Mouse (Mus musculus) macrophage (primary cell): Measurements from ENCODE around the gene Lhpp. TPM values are rescaled to one million over a fixed set of nuclear protein-coding genes. Genes with fewer than 3 reads are reported as not detected.

Experiments used
- H3K27ac ChIP-seq: fragments of 350-480 bp; formaldehyde crosslinking; 2 replicates; pipeline ENCODE4 v1.9.0; 2021
- H3K36me3 ChIP-seq: fragments of 350-480 bp; formaldehyde crosslinking; 2 replicates; pipeline ENCODE4 v1.9.0; 2021; ENCODE audit errors: inconsistent target
- H3K4me3 ChIP-seq: fragments of 350-480 bp; formaldehyde crosslinking; 2 replicates; pipeline ENCODE4 v1.9.0; 2021; ENCODE audit errors: inconsistent target
- H3K79me2 ChIP-seq: fragments of 350-480 bp; formaldehyde crosslinking; 2 replicates; pipeline ENCODE4 v1.9.0; 2021; ENCODE audit errors: inconsistent target
- WGBS: methylation state at CpG from one replicate; pipeline ENCODE4 v1.1.7; 2026; ENCODE audit warnings: inconsistent platforms; ENCODE audit not compliant: missing documents; 5-methylcytosine and 5-hydroxymethylcytosine counted together
- polyA plus RNA-seq: library from polyadenylated mRNA; stranded (reverse); fragments of 250-400 nt; gene quantifications from 3 replicates; pipeline ENCODE4 v1.2.4, GENCODE M21; 2018; ENCODE audit warnings: inconsistent platforms

The Lhpp gene
- polyA plus RNA-seq, 1 experiment from 2014 or later = 21.2 TPM

DNA sequence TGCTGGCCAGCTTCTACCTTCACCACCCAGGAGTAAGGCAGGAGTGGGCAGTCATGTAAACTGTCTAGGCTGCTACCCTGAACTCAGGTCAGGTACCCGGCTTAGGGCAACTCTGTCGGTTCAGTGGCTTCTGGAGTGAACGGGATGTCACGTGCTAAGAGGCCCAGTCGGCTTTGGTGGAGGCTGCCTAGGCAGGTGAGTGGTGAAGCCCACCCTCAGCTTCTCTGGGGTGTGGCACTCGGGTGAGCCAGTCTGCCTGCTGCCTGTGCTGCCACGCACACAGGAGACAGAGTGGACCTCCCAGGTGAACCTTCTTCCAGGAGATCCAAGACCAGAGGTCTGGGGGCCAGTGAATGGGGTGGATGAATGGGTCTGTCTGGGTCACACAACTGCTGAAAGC lies 102.5 kb downstream of the Lhpp start:
- peak overlapping the region; percentile 100 for H3K27ac ChIP-seq
- no peak overlapping the region for H3K4me3 ChIP-seq
- H3K36me3 ChIP-seq = no peaks in the 10 kb centered on the region; the same call in 1 of the 2 replicates
- 75% methylated on average over 7 of the region's 7 CpGs for WGBS
- peaks cover 26% of the 10 kb centered on the region; the same call in 1 of the 2 replicates for H3K79me2 ChIP-seq

GRCm38 (mm10) chr7:132713483-132714126 lies 103.2 kb downstream of the Lhpp start:
- Histone ChIP-seq H3K36me3 (no peaks in the 10 kb centered on the region; the same call in 1 of the 2 replicates), H3K27ac (peak overlapping the region; percentile 100), H3K79me2 (peaks cover 32% of the 10 kb centered on the region; the same call in 1 of the 2 replicates), H3K4me3 (no peak overlapping the region)
- 19% methylated on average over 8 of the region's 8 CpGs for WGBS

GRCm38 (mm10) chr7:132714236-132714923 lies 103.9 kb downstream of the Lhpp start:
- Histone ChIP-seq H3K4me3 (no peak overlapping the region), H3K27ac (peak overlapping the region; percentile 100), H3K36me3 (no peaks in the 10 kb centered on the region; the same call in 1 of the 2 replicates), H3K79me2 (peaks cover 40% of the 10 kb centered on the region; the same call in 1 of the 2 replicates)
- WGBS = 26% methylated on average over 6 of the region's 6 CpGs

DNA sequence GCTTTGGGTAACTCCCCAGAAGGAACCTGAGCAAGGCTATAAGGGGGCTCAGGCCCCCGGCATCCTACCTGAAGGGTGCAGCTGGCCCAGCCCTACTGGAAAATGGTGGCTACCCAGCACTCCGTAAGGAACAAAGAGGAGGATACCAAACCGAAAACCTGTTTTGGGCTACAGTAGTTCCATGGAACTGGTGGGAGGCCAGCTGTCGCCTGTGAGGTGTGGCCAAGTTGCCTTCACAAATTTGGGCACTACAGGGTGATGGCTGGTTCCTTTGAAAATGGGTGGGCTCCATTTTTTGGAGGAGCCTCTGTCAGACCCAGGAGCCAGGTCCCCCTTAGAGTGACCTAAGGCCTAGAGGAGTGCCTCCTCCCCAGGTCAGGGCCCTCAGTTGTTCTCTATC lies 104.8 kb downstream of the Lhpp start:
- peak overlapping the region; percentile 100 for H3K27ac ChIP-seq
- 94% methylated on average over 4 of the region's 4 CpGs for WGBS
- no peaks in the 10 kb centered on the region; the same call in 1 of the 2 replicates for H3K36me3 ChIP-seq
- peaks cover 41% of the 10 kb centered on the region; the same call in 1 of the 2 replicates for H3K79me2 ChIP-seq
- no peak overlapping the region for H3K4me3 ChIP-seq

- no peak overlapping the region for H3K4me3 ChIP-seq
- 74% methylated on average over 4 of the region's 4 CpGs for WGBS
- peak overlapping the region; percentile 54 for H3K27ac ChIP-seq
- H3K36me3 ChIP-seq = no peaks in the 10 kb centered on the region; the same call in 1 of the 2 replicates
- peaks cover 84% of the 10 kb centered on the region; the same call in 1 of the 2 replicates for H3K79me2 ChIP-seq
Observed at GRCm38 (mm10) chr7:132719570-132719969, 109.1 kb downstream of the Lhpp start.

DNA sequence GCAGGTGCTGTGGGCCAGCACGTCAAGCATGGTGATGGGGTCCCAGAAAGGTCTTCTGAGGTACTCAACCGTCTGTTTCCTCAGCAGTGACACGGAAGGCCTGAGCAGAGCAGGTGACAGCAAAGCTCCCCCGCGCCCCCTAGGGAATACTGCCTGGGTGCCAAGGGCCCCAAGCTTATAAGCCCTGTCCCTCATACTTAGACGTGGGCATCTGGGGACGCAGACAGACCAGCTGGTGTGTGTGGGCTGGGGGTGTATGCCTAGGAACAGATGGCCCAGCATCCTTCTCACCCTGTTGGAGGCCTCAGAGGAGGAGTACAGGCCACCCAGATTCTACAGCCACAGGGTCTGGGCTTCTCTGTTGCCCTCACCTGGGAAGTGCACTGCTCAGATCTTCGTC lies 110.1 kb downstream of the Lhpp start:
- Histone ChIP-seq H3K27ac (0 out of 2 replicates have a peak overlapping the region, but pooled peaks have one; percentile 54), H3K4me3 (no peak overlapping the region), H3K36me3 (no peaks in the 10 kb centered on the region; the same call in 1 of the 2 replicates), H3K79me2 (peaks cover 84% of the 10 kb centered on the region; the same call in 1 of the 2 replicates)
- WGBS = 93% methylated on average over 8 of the region's 8 CpGs

GRCm38 (mm10) chr7:132722401-132723370 lies 112.2 kb downstream of the Lhpp start:
- no peak overlapping the region for H3K4me3 ChIP-seq
- peaks cover 89% of the 10 kb centered on the region; the same call in 1 of the 2 replicates for H3K79me2 ChIP-seq
- WGBS = 97% methylated on average over 7 of the region's 12 CpGs
- H3K27ac ChIP-seq = no peak overlapping the region
- no peaks in the 10 kb centered on the region for H3K36me3 ChIP-seq

DNA sequence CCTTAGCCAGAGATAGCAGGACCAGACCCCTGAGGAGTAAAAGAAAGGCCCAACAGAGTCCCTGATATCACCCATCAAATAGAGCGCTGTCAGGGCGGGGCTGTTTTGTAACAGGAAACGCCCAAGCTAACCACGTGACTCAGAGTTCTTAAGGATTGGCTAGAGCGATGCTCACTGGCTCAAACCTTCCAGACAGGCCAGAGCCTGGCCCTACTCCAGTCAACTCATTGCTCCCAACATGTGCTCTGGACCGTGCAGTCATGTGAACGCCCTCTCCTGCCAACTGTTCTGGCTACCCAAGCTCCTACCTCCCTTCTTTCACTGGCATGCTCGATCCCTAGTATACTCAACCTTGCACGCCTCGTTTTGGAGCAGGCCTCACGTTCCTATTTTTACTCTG lies 113.5 kb downstream of the Lhpp start:
- no peak overlapping the region for H3K4me3 ChIP-seq

GRCm38 (mm10) chr7:132724501-132725062 lies 114.1 kb downstream of the Lhpp start:
- Histone ChIP-seq H3K4me3 (no peak overlapping the region), H3K36me3 (no peaks in the 10 kb centered on the region), H3K79me2 (peaks cover 84% of the 10 kb centered on the region; the same call in 1 of the 2 replicates), H3K27ac (peak overlapping the region; percentile 19; the same call in 1 of the 2 replicates)
- 71% methylated on average over 4 of the region's 5 CpGs for WGBS

More for the DNA sequence above, 113.5 kb downstream of the Lhpp start:
- no peaks in the 10 kb centered on the region for H3K36me3 ChIP-seq
- H3K79me2 ChIP-seq = peaks cover 88% of the 10 kb centered on the region; the same call in 1 of the 2 replicates
- 70% methylated on average over 11 of the region's 11 CpGs for WGBS
- peak overlapping the region; percentile 19 for H3K27ac ChIP-seq

DNA sequence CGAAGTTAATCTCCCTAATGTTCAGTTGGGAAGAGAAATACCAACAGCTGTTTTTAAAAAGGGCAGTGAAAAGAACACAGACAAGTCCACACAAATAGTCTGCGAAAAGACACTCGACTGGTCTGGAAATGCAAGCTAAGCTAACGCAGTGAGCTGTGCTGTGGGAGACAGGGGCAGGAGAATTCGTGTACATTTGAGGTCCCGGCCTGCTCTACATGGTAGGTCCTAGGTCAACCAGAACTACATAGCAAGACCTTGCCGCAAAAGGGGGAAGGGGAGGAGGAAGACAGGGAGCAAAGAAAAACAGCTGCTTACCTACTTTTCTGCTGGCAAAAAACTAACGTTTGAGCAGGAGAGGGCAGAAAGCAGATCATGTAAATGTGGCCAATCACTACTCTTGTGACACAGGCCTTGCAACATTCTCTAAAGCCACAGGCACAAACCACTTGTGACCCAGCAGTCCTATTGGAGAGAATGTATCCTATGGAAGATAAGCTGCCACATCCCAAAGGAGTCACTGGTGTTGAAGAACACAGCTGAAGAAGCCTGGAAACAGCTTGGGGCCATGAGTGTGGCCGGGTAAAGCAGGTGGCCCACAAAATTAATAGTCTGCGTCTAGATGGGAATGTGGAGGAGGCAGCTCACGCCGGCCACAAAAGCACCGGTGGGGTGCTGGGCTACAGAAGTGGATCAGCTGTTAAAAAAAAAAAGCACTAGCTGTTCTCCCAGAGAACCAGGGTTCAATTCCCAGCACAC lies 115.8 kb downstream of the Lhpp start:
- peak overlapping the region; percentile 5 for H3K27ac ChIP-seq
- 69% methylated on average over 13 of the region's 13 CpGs for WGBS
- peaks cover 77% of the 10 kb centered on the region; the same call in 1 of the 2 replicates for H3K79me2 ChIP-seq
- H3K4me3 ChIP-seq = no peak overlapping the region
- no peaks in the 10 kb centered on the region for H3K36me3 ChIP-seq

GRCm38 (mm10) chr7:132729093-132729831 lies 118.8 kb downstream of the Lhpp start:
- Histone ChIP-seq H3K79me2 (peaks cover 70% of the 10 kb centered on the region; the same call in 1 of the 2 replicates), H3K4me3 (no peak overlapping the region), H3K27ac (peak overlapping the region; percentile 69), H3K36me3 (0 out of 2 replicates have a peak, but pooled peaks cover under 1% of the 10 kb centered on the region)
- 37% methylated on average over 4 of the region's 4 CpGs for WGBS

GRCm38 (mm10) chr7:132730510-132730909 lies 120.1 kb downstream of the Lhpp start:
- WGBS = 93% methylated on average over 7 of the region's 7 CpGs

More at GRCm38 (mm10) chr7:132730510-132730909, 120.1 kb downstream of the Lhpp start:
- Histone ChIP-seq H3K36me3 (0 out of 2 replicates have a peak, but pooled peaks cover 5% of the 10 kb centered on the region), H3K4me3 (no peak overlapping the region), H3K27ac (no peak overlapping the region), H3K79me2 (peaks cover 66% of the 10 kb centered on the region; the same call in 1 of the 2 replicates)
